Mouse (Mus musculus) heart, postnatal 25 days (tissue): Measurements from ENCODE around the gene Nkain2. TPM values are rescaled to one million over a fixed set of nuclear protein-coding genes. Genes with fewer than 3 reads are reported as not detected.
A peak's percentile ranks its signal among the peaks of the same experiment; 100 is the strongest.
"Not testable (repeated sequence)": the region's sequence is repeated elsewhere in the genome, so short reads cannot be mapped to it uniquely, and the experiment has no call there.

Experiments
- DNase-seq: peaks from one replicate; pipeline ENCODE4 v3.0.0; 2022; ENCODE audit warnings: low spot score
- intact Hi-C: fragments of 180-260 bp; cut with DNase I; formaldehyde crosslinking; loops from one replicate; pipeline ENCODE4 v1.15.1; 2025
- total RNA-seq, 2 experiments: library from RNA; stranded (reverse); gene quantifications; 2 replicates each; pipeline ENCODE4 v1.2.3; 2021

Nkain2 gene
- not detected for total RNA-seq

DNA sequence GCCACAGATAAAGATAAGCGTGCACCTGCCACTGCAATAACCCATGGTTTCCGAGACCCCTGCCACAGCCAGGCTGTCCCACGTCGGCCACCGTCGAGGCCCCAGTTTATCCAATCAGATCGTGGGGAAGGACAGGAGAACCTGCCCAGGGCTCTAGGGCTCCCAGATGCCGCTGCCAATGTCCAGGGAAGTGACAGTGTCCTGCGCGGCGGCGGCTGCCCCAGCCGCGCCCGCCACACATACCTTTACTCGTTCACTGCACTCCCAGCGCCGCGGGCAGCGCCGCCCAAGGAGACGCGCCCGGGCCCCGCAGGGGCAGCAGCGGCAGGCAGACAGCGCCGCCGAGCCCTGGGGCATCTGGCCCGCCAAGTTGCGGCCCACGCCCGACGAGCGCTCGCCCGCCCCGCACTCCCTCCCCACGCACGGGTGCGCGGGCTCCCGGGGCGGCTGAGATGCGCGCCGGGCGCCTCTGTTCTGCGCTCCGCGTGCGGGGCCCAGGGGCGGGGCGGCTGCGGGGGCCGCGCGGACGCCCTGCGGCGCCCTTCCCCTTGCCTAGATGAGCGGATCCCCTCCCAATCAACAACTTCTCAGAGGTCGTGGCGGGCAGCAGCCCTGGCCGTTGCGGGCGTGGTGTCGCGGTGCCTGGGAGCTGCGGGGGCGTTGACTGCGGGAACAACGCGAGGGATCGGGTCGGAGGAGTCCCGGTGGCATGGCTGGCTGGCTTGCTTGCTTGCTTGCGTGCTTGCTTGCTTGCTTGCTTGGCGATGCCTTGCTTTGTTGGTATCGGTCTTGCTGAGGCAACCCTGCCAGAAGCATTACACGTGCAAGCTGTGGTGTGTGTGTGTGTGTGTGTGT is at the start of gene Nkain2:
TSS of gene Nkain2 (minus strand) at position 811 of the 855 bp plus-strand sequence.
- peak; percentile 1 for DNase-seq
- intact Hi-C loops, result loop anchor here (10.0 kb wide), 3 partner anchors 175 to 1145 kb away; partner anchors contain the start of gene Trdn

DNA sequence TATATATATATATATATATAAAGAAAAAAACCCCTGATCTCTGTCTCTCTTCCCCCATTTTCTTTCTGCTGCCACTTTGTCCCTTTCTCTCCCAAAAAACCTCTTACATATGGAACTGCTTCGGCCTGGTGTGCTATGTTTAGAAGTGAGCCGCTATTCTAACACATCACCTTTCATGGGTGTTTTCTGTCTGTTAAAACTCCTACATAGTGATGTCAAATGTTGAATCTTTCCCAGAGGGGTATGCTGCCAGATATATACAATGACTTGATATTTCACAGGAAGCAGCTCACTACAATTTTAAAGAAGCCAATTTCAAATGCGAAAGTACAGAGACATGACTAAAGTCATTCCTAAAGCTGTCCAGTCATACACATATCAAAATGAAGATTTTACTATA is 49.6 kb upstream of the Nkain2 start:
- intact Hi-C loops, result no loop called here
- DNase-seq, result no peak

DNA sequence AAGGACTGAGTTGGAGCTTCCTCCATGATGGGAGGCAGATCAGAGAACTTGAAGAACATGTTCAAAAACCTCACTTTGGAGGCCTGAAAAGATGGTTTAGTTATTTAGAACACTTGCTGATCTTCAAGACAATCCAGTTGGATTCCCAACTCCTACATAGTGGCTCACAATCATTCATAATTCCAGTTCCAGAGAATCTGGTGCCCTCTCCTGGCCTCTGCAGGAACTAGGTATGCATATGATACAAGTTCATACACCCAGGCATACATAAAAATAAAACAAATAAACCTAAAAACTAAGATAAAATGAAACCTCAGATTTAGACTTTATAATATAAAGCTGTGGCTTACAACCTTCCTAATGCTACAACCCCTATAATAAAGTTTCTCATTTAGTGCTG is 4.8 kb upstream of the Nkain2 start:
- intact Hi-C loops, result loop anchor here (10.0 kb wide), 3 partner anchors 180 to 1150 kb away; partner anchors contain the start of gene Trdn
- DNase-seq, result no peak

DNA sequence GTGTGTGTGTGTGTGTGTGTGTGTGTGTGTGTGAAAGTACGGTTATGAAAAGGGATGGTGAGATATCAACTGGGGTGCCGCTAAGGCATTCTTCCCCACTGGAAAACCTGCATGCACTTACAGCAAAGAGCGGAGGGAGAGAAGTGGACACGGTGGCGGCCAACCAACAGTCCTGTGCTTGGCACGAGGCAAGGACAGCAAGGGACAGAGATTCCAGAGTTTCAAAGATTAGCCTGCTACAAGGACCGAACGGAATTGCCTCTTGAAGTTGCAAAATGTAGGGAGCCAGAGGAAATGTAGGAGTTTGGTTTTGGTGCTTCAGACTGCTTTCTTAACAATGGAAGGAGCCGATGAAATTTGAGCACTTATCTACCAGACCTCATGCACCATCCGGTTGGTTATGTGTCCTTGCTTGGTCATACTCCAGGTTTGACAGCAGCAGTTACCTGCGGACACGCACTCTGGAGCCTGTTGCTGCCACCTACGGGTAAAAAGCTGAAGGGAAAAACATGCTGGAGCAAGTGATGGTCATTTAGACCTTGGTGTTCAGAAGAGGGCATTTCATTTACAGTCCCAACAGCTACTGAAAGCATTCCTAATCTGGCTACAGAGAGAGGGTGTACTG is 357 bp upstream of the Nkain2 start:
- no peak for DNase-seq
- intact Hi-C loops, result loop anchor here (10.0 kb wide), 3 partner anchors 176 to 1146 kb away; partner anchors contain the start of gene Trdn

DNA sequence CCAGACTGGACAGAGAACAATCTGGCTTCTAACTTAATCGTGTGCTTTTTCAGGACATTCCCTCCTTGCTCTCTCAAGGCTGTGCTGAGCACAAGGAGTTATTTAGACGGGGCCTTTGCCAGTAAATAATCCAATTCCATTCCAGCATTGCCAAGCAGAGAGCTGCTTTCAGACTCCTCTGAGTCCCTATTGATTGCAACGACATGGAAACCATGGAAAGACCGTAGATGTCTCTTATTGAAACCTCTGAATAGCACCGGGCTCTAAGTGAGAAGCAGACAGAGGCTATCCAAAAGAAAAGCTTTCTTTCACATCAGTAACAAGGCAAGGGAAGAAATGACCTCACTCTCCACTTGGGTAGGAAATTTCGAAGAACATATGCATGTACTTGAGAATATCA is 8.3 kb downstream of the Nkain2 start:
- no peak for DNase-seq
- intact Hi-C loops, result no loop called here

DNA sequence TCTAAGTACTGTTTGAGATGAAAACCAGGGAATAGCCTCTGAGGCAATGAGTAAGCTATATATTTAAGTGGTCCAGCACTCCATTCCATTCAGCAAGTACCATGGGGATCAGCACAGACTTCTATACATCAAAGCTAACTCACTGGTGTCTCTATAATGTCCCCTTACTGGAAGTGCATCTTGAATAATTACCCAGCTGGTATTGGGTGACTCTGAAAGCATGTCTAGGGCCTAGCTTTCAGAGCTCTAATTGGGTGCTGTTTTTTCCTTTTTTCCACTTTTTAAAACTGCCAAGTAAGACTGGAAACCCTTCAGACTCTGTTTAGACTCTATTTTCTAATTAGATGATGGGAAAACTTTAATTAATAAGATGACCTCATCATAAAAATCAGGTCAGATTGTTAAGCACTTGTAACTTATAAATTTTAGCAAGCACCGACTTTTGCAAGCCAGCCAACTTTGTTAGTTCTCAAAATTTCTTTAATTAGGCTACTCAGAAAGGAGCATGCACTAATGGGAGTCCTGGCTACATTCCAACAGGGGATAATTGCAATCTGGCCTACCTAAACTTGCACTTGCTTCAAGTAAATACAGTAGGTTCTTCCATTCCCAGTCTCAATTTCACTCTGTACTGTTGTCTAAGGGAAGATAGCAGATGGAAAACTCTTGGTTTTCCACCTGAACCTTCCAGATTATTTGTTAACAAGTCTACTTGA is 19.4 kb downstream of the Nkain2 start:
- no peak for DNase-seq
- intact Hi-C loops, result no loop called here

DNA sequence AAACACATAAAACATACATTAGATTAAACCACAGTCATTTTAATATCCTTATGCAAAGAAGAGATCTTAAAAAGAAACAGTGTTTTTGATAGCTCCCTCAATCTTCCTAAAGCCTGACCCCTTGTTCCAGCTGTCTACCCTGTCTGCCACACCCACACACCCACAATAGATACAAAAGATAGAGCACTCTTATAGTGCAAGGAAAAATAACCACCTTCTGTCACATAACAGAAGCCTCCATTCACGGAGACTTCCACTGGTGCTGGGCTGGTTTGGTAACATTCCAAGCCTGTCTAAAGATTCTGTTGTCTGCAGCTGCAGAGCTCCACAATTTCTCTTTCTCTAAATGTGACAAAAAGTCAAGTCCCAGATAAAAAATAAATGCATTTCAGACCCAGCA is 20.7 kb downstream of the Nkain2 start:
- intact Hi-C loops, result no loop called here
- no peak for DNase-seq

DNA sequence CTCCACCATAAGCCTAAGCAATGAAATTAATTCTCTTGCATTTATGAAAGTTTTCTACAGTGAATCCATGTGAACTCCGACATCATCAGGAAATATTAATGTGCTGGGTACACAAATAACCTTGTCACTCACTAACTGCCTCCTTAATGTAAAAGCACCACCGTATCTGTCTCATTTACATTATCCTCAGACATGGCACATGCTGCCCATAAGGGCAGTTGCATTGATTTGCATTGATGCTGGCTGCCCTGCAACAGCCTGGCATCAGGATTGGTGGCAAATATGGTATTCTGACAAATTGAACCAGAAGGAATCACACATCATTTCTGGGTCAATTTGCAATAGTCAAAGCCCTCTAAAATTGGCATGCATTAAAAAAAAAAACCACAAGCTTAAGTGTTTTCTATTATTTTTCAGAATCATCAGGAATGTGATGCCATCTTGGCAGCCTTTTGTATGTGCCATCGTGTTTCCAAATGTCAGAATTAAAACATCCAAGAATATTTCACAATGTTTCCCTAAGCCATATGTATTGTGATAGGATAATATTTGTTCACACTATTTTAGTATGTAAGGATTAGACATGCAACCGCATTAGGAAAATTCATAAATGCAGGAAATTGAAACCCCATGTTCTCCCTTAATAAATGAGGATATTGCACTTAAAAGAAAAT is 74.9 kb downstream of the Nkain2 start:
- no peak for DNase-seq
- intact Hi-C loops, result no loop called here

DNA sequence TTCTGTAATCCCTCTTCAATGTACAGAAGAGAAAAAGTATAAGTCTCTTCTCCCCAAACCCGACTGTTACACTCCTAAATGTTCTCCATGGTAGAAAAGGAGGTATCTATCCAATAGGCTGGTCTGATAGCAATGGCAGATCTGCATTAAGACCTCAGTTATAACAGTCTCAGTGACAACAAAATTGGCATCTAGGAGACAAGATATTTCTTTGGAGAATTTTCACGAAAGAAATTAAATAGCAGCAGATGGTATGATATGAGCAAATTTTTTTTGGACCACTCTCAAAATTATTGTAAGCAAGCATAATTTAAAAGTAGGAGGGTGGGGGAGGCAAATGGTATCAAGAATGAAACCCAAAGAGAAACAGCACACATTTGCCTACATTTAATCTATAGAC is 94.0 kb downstream of the Nkain2 start:
- DNase-seq, result no peak
- intact Hi-C loops, result no loop called here

DNA sequence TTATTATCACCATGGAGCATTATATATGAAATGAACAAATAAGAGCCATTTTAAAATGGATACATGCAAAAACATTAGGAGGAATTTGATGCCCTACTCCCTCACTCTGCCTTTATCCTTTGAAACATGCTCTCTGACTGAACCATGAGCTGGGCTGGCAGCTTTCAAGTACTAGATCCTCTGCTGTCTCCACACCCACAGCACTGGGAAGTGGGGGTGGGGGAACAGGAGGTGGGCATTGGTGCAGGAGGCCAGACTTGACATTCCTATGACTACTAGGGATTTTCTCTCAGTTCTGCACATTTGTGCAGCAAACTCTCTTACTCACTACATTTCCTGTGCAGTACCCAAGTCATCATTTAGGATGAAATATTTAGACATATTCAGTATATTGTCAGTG is 99.7 kb downstream of the Nkain2 start:
- intact Hi-C loops, result no loop called here
- no peak for DNase-seq

DNA sequence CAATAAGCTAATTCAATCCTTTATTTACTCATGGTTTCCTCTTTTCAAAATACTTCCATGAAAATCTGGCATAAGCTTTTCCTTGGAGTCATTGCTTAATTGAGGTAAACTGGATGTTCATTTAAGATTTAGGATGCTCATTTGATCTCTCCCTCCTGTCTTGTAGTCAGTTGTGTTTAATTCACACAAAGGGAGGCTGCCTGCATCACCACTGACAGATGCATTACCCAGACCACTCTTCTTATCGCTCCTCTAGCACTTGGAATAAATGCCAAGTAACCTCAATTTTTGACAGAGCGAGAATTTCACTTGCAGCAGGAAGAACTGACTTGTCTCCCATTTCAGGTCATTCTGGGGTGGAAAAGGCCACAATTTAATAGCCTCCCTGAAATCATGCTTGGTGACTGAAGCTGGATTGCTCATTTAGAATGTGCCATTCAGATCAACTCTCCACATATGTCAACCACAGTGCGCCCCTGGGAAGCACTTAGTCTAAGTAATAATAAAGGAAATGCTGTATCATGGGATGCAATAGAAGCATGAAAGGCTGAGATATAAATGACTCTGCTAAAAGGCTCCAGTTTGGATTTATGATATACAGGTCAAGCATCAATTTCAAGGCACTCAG is 107.4 kb downstream of the Nkain2 start:
- DNase-seq, result no peak

DNA sequence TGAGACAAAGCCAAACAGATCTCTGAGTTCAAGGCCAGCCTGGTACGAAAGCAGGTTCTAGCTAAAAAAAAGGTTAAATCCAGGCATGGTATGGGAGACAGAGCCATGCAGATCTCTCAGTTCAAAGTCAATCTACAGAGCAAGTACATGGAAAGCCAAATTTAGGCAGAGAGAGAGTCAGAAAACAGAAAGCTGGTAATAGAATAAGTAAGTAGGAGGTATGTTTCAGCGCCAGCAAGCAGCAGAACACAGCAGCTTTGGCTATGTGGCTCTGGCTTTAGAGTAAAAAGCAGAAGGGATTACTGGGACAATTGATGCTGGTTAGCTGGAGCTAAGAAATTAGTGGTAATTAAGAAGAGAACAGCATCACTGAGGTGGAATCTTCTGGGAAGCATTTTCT is 151.3 kb downstream of the Nkain2 start:
- intact Hi-C loops, result no loop called here
- no peak for DNase-seq

More for the DNA sequence above, 107.4 kb downstream of the Nkain2 start:
- intact Hi-C loops, result no loop called here

DNA sequence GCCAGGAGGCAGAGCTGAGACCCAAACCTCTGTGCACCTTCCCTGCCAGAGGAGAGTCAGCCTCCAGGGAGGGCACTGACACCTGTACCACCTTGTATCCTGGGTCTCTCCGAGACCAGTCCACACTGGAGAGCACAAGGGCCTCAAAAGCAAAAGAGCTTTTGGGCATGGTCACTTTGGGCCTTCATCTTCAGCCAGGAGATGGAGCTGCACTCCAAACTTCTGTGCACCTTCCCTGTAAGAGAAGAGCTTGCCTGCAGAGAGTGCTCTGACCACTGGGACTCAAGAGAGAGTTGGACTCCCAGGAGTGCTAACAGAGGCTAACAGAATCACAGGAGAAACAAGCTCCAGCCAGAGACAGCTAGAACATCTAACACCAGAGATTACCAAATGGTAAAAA is 183.7 kb downstream of the Nkain2 start:
- intact Hi-C loops, DNase-seq: not testable (repeated sequence)

DNA sequence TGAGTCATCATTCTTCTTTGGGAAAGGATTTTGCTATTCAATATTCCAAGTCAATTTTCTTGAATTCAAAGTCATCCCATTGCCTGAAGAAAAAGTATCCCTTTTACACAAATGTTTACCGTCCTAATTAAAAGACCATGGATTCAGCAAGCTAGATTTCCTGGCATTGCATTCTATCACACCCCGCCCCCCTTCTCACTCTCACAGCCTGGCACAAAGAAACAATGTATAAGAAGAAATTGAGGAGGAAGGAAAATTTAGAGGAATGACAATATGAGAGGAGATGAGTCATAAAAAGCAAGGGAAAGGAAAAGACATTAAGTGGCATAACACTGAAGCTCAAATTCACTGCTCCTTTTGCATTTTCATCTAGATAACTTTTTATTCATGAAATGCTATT is 193.6 kb downstream of the Nkain2 start:
- intact Hi-C loops, result no loop called here
- no peak for DNase-seq

DNA sequence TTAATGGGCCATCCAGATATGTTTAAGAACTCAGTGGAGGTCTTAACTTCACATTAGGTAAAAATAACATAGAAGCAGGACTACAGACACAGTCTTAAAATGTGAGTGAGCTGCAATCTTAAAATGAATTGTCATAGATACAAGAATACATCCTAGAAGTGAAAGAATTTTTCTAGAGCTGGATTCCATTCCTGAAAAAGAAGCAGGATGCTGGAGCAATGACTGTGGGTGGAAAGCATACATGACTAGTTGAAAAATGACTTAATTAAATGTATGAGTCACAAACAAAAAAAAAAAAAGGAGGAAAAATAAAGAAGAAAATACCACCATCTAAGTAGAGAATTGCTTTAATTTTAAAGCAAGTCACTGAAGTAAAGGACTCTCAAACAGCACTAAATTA is 205.7 kb downstream of the Nkain2 start:
- DNase-seq, result no peak
- intact Hi-C loops, result no loop called here

DNA sequence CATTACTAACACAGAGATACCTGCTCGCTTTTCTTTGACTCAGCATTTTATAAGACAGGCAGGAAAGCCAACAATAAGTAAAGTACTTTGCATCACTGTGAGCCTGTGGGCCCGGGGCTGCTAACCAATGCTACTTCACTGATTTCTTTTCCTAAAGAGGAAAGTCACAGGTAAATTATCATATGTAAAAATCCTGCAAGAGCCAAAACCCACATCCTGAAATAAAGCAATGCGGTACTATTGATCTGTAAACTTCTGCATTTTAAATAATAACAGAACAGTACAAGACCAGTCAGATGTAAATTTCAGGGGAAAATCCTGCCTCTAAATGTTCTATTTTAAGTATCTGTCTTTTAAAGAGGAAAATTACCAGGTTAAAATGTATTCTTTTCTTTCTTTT is 250.0 kb downstream of the Nkain2 start:
- intact Hi-C loops, result no loop called here
- no peak for DNase-seq

DNA sequence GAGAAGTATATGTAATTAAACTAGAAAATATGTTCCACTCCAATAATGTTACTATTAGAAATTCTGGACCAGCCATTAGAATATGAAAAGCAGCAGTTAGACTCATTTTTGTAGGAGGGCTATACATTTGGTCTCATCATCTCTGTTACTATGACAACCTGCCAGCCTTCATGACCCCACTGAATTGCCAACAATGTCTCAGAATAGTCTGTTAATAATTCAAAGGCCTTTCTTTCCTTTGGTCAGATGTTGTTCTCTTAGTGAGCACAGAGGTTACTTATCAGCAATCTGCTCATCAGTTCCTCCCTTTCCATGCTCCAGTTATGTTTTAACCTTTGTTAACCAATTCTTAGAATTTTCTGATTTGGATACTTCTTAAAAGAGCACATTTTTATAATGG is 251.1 kb downstream of the Nkain2 start:
- intact Hi-C loops, result no loop called here
- DNase-seq, result no peak

DNA sequence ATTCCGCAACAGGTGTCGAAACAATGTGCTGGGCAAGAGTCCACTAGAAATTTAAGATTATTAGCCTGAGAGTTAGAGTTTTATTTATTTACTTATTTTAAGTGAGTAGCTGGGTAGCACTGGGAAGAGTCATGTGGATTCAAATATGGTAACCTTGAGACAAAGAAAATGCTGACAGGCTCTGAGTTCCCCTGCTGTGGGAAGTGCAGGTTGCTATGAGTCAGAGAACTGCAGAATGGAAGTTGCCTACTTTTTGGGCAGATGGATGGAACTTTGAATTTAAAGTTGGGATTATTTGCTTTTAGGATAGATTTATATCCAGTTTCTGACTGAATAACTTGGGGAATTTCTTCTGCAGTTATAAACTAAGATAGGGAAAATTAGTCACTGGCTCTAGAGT is 259.2 kb downstream of the Nkain2 start:
- intact Hi-C loops, result no loop called here
- DNase-seq, result no peak

DNA sequence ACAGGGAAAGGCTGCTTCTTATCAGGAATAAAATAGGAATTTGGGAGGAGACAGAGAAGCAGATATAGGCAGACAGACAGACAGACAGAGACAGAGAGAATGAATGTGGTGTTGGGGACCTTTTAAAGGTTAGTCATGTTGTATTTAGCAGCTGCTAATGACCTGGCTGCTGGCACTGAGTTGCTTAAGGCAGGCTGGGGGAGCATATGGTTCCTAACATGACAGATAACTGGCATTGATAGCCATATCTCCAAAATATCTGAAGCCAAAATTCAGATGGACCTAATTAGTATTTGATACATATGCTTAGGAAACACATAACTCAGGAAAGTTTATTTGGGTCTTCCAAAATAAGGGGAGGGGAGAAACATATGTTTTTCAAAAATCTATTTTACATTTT is 285.8 kb downstream of the Nkain2 start:
- DNase-seq, result no peak
- intact Hi-C loops, result no loop called here

DNA sequence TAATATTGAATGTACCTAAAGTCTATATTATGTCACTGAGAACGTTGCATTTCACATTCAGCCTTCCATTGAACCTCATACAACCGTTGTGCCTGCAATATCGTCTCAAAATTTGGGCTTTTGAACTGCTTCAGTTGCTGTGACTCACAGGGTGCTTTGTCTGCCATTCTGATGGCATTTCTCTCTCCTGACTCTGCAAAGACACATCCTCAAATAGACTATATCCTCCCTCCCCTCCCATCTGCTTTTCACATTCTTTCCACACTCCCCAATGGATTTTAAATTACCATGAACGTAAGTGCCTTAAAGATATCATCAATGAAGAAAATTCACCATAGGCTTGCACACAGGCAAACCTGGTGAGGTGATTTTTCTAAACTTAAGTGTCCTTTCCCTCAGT is 287.5 kb downstream of the Nkain2 start:
- DNase-seq, result no peak
- intact Hi-C loops, result no loop called here
